Mouse (Mus musculus) intestine, postnatal 0 days (tissue): ENCODE results near the gene Pdhx. TPM values are rescaled to one million over a fixed set of nuclear protein-coding genes. Genes with fewer than 3 reads are reported as not detected.

Experiments used
- ATAC-seq: fragments of 200-750 bp; cut with Nextera tagmentation; 2 replicates; pipeline ENCODE4 v1.8.0; 2017; ENCODE audit warnings: mild to moderate bottlenecking, moderate TSS enrichment, moderate library complexity
- H3K27ac ChIP-seq: fragments of 300-500 bp; sonication (generic); 2 replicates; pipeline ENCODE4 v1.5.1; 2014; ENCODE audit warnings: mild to moderate bottlenecking, low read depth, low read length, moderate library complexity
- H3K27me3 ChIP-seq: fragments of 300-500 bp; sonication (generic); replicated peaks from 2 replicates; pipeline ENCODE4 v1.6.1; 2014; ENCODE audit warnings: low read length, mixed read lengths; ENCODE audit not compliant: control insufficient read depth, insufficient read depth
- H3K36me3 ChIP-seq: fragments of 300-500 bp; sonication (generic); 2 replicates; pipeline ENCODE4 v1.6.1; 2014; ENCODE audit warnings: mild to moderate bottlenecking, moderate library complexity; ENCODE audit not compliant: control insufficient read depth, insufficient read depth
- H3K4me1 ChIP-seq: fragments of 300-500 bp; sonication (generic); replicated peaks from 2 replicates; pipeline ENCODE4 v1.6.1; 2014; ENCODE audit warnings: antibody characterized with exemption, low read length, mixed read lengths; ENCODE audit not compliant: control insufficient read depth, insufficient read depth
- H3K4me2 ChIP-seq: fragments of 300-500 bp; sonication (generic); replicated peaks from 2 replicates; pipeline ENCODE4 v1.6.1; 2014; ENCODE audit warnings: low read depth, mild to moderate bottlenecking, moderate library complexity
- H3K4me3 ChIP-seq: fragments of 300-500 bp; sonication (generic); 2 replicates; pipeline ENCODE4 v1.5.1; 2014; ENCODE audit warnings: low read depth, low read length
- H3K9ac ChIP-seq: fragments of 300-500 bp; sonication (generic); 2 replicates; pipeline ENCODE4 v1.6.1; 2014; ENCODE audit warnings: mild to moderate bottlenecking, low read depth, low read length
- H3K9me3 ChIP-seq: fragments of 300-500 bp; sonication (generic); 2 replicates; pipeline ENCODE4 v1.6.1; 2016; ENCODE audit warnings: mixed run types; ENCODE audit not compliant: control insufficient read depth
- CTCF ChIP-seq: sonication (generic); IDR thresholded peaks from 2 replicates; pipeline ENCODE4 v1.5.1; 2016; ENCODE audit warnings: low read depth, mild to moderate bottlenecking, control low read depth, antibody characterized with exemption, moderate library complexity
- WGBS: fragments of 180-500 bp; shearing (Covaris S2); extraction: QIAGEN DNeasy Blood & Tissue Kit; methylation state at CpG from one replicate; pipeline ENCODE4 v1.1.7; 2014; 5-methylcytosine and 5-hydroxymethylcytosine counted together
- polyA plus RNA-seq: library from polyadenylated mRNA; unstranded; fragments of >200 nt; fragmentation: Nextera tagmentation; extraction: Ambion mirVana; gene quantifications from 2 replicates; pipeline ENCODE4 v1.2.1, GENCODE M21; 2015

Gene Pdhx
- polyA plus RNA-seq, 1 experiment from 2014 or later: 23.5 TPM

GRCm38 (mm10) chr2:103017391-103017824 is 55.9 kb downstream of the Pdhx start:
- H3K27ac ChIP-seq: no peak overlapping the region
- 47% methylated on average over 2 of the region's 2 CpGs for WGBS
- no peaks in the 10 kb centered on the region for H3K27me3 ChIP-seq
- TF ChIP-seq CTCF: no peak
- H3K4me1 ChIP-seq: no peaks in the 10 kb centered on the region
- peaks cover 6% of the 10 kb centered on the region; the same call in 1 of the 2 replicates for H3K36me3 ChIP-seq
- H3K9me3 ChIP-seq: no peaks in the 10 kb centered on the region
- H3K4me2 ChIP-seq: no peak overlapping the region
- no peak for ATAC-seq
- H3K9ac ChIP-seq: no peak overlapping the region
- H3K4me3 ChIP-seq: no peak overlapping the region

- H3K4me2 ChIP-seq: no peak overlapping the region
- ATAC-seq: no peak
- TF ChIP-seq CTCF: no peak
- no peaks in the 10 kb centered on the region for H3K36me3 ChIP-seq
- no peaks in the 10 kb centered on the region for H3K27me3 ChIP-seq
- H3K9ac ChIP-seq: no peak overlapping the region
- no peaks in the 10 kb centered on the region for H3K4me1 ChIP-seq
- no peak overlapping the region for H3K4me3 ChIP-seq
- H3K27ac ChIP-seq: no peak overlapping the region
- H3K9me3 ChIP-seq: no peaks in the 10 kb centered on the region
Measured at GRCm38 (mm10) chr2:103016089-103016488, 57.2 kb downstream of the Pdhx start.

GRCm38 (mm10) chr2:103012782-103013575 is 60.3 kb downstream of the Pdhx start:
- Histone ChIP-seq H3K4me2 (no peak overlapping the region), H3K4me1 (no peaks in the 10 kb centered on the region), H3K36me3 (no peaks in the 10 kb centered on the region), H3K27me3 (no peaks in the 10 kb centered on the region), H3K27ac (no peak overlapping the region), H3K4me3 (no peak overlapping the region), H3K9me3 (no peaks in the 10 kb centered on the region), H3K9ac (no peak overlapping the region)
- 78% methylated on average over 4 of the region's 4 CpGs for WGBS
- ATAC-seq: no peak
- TF ChIP-seq CTCF: peak; percentile 55

GRCm38 (mm10) chr2:103008221-103008620 is 65.1 kb downstream of the Pdhx start:
- H3K9me3 ChIP-seq: no peaks in the 10 kb centered on the region
- no peak overlapping the region for H3K4me2 ChIP-seq
- H3K4me3 ChIP-seq: no peak overlapping the region
- no peaks in the 10 kb centered on the region for H3K27me3 ChIP-seq
- no peak overlapping the region for H3K27ac ChIP-seq
- 86% methylated on average over 3 of the region's 3 CpGs for WGBS
- H3K4me1 ChIP-seq: no peaks in the 10 kb centered on the region
- no peaks in the 10 kb centered on the region for H3K36me3 ChIP-seq
- TF ChIP-seq CTCF: no peak
- H3K9ac ChIP-seq: no peak overlapping the region
- no peak for ATAC-seq

GRCm38 (mm10) chr2:103004599-103004998 is 68.7 kb downstream of the Pdhx start:
- Histone ChIP-seq H3K27ac (no peak overlapping the region), H3K9me3 (no peaks in the 10 kb centered on the region), H3K4me1 (no peaks in the 10 kb centered on the region), H3K36me3 (no peaks in the 10 kb centered on the region), H3K4me3 (no peak overlapping the region), H3K9ac (no peak overlapping the region), H3K4me2 (no peak overlapping the region), H3K27me3 (no peaks in the 10 kb centered on the region)
- ATAC-seq: no peak
- TF ChIP-seq CTCF: no peak
- WGBS: 49% methylated on average over 7 of the region's 7 CpGs

- no peaks in the 10 kb centered on the region for H3K4me1 ChIP-seq
- H3K9me3 ChIP-seq: no peaks in the 10 kb centered on the region
- 57% methylated on average over 6 of the region's 6 CpGs for WGBS
- H3K9ac ChIP-seq: no peak overlapping the region
- ATAC-seq: no peak
- H3K27me3 ChIP-seq: no peaks in the 10 kb centered on the region
- H3K4me3 ChIP-seq: no peak overlapping the region
- no peaks in the 10 kb centered on the region for H3K36me3 ChIP-seq
- no peak for TF ChIP-seq CTCF
- H3K4me2 ChIP-seq: no peak overlapping the region
- H3K27ac ChIP-seq: no peak overlapping the region
Measured at GRCm38 (mm10) chr2:102999153-102999575, 74.1 kb downstream of the Pdhx start.

- H3K27ac ChIP-seq: no peak overlapping the region; the same call in 1 of the 2 replicates
- TF ChIP-seq CTCF: no peak
- no peaks in the 10 kb centered on the region for H3K9me3 ChIP-seq
- WGBS: 35% methylated on average over 5 of the region's 5 CpGs
- no peak overlapping the region for H3K4me2 ChIP-seq
- no peaks in the 10 kb centered on the region for H3K36me3 ChIP-seq
- no peak for ATAC-seq
- no peak overlapping the region for H3K9ac ChIP-seq
- H3K4me1 ChIP-seq: no peaks in the 10 kb centered on the region
- H3K27me3 ChIP-seq: no peaks in the 10 kb centered on the region
- H3K4me3 ChIP-seq: no peak overlapping the region
Measured at GRCm38 (mm10) chr2:102998356-102998755, 75.0 kb downstream of the Pdhx start.
